Mouse (Mus musculus) brain, embryonic 14.5 days (tissue): ENCODE data around the gene Ppfia2.

Experiments used
- CTCF ChIP-seq: fragments of 200-500 bp; IDR thresholded peaks from 2 replicates; pipeline ENCODE4 v1.5.1; 2012; ENCODE audit warnings: inconsistent platforms, mild to moderate bottlenecking, moderate library complexity, borderline replicate concordance; ENCODE audit not compliant: insufficient read depth, insufficient read length; ENCODE audit errors: extremely low read depth
- POLR2A ChIP-seq: fragments of 200-500 bp; IDR thresholded peaks from 2 replicates; pipeline ENCODE4 v1.6.1; 2012; ENCODE audit warnings: mild to moderate bottlenecking, inconsistent platforms, borderline replicate concordance; ENCODE audit not compliant: poor library complexity, insufficient read depth, insufficient read length, severe bottlenecking; ENCODE audit errors: extremely low read depth

DNA sequence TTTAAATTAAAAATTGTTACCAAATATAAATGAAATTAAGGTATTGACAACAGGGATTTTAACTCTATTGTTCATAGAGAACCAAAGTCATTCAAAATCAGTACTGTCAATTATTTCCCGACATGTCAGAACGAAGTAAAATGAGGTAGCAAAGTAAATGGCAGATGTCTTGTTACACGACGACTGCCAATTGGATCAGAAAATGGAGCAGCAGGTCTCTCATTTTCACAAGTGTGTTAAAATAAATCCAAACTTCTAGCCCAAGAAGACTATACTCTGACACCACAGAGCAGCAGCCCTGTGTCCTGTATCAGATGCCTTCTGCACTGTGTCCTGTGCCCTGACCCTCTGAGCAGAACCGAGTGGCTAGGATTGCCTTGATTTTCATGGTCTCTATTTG, 454.2 kb downstream of the Ppfia2 start:
- no peak for TF ChIP-seq CTCF
- no peak for TF ChIP-seq POLR2A
